Mouse (Mus musculus): ENCODE measurements around the gene Fasl.
A peak's percentile ranks its signal among the peaks of the same experiment; 100 is the strongest.

The Fasl gene

DNA sequence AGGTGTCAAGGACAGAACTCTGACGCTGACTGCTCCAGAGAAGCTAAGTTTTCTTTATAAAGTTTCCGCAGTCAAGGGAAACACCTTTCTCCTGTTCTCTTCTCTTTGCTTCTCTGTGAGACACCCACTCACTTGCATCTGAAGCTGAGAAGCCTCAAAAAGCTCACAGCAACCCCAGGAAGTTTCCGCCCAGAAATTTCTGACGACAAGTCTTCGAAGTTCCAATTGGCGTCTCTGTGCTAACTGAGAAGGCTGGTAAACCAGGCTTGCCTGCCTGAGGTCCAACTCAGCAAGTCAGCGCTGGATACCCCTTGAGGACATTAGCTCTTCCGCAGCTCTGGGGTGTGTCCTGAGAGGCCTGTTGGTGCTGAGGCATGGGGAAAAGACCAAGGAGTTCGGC is at the start of gene Fasl:
TSS of gene Fasl (minus strand) at position 157 of the 400 bp plus-strand sequence.
- no peak for DNase-seq (ENCODE audit: low spot score)

DNA sequence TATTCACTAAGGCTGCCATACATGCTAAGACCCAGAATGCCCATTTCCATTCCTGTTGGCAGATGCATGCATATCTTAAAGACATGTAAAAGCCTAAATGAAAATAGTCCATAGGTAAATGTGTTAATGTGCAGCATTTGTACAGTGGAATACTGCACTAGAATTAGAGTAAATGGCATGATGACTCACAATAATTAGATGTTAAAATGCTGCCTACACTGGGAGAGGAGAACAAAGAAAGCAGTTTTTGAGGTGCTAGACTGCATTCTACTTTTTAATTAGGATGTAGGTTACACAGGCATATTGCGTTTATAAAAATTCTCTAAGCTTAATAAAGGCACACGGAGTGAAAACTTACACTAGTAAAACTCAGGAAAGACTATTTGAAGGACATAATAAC is 38.4 kb upstream of the Fasl start:
- no peak for DNase-seq (ENCODE audit: low spot score)

GRCm38 (mm10) chr1:161809428-161809827 is 21.1 kb upstream of the Fasl start:
- DNase-seq (ENCODE audit: low spot score), result no peak

DNA sequence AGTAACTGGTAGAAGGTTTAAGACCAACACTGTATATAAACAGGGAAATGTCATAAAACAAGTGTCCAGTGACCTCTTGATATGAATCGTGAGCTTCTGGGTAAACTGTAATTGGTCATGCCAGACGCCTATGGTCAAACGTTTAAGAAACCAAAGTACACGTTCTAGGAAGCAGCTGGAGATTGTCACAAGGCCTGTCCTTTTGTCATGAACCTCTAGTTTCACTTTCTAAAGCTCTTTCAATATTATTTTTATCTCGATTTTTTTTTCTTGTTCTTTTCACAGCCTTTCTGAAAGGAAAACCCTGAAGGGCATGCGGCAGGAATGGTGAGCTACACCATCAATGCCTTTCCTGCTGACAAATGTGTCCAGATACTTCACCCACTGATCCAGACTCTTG is 20.7 kb upstream of the Fasl start:
- DNase-seq (ENCODE audit: low spot score), result no peak

- no peak for DNase-seq (ENCODE audit: low spot score)
Observed at GRCm38 (mm10) chr1:161804541-161804971, 16.3 kb upstream of the Fasl start.

DNA sequence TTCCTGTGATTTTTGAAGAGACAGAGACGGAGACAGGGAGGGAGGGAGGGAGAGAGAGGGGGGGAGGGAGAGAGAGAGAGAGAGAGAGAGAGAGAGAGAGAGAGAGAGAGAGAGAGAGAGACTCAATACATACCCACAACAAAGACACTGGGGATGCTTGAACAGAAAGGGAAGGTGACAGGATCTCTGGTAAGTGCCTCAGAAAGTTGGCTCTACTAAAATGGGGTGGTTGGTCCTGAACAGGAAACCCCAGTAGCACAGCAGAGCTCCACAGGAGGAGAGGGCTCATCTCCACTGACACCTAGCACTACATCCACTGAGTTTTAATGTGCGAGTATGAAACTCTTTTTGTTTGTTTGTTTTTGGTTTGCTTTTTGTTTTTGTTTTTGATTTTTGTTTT is 13.0 kb upstream of the Fasl start:
- no peak for DNase-seq (ENCODE audit: low spot score)

DNA sequence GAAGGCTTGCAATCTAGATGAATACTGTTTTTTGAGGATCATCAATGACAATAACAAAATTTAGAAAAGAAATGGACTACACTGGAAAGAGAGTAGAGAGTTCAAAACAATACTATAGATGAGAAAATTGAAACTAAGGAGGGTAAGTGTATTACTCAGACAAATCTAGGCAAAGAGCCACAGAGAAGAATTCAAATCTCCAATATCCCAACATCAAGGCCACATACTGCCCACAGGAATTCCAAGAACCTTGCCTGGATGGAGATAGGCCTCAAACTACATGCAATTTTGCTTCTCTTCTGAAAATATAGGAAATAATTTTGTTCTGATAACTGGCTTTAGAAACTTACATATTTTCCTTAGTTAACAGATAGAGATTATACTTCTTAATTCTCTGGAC is 12.0 kb upstream of the Fasl start:
- DNase-seq (ENCODE audit: low spot score), result no peak

GRCm38 (mm10) chr1:161799791-161800190 is 11.5 kb upstream of the Fasl start:
- no peak for DNase-seq (ENCODE audit: low spot score)

DNA sequence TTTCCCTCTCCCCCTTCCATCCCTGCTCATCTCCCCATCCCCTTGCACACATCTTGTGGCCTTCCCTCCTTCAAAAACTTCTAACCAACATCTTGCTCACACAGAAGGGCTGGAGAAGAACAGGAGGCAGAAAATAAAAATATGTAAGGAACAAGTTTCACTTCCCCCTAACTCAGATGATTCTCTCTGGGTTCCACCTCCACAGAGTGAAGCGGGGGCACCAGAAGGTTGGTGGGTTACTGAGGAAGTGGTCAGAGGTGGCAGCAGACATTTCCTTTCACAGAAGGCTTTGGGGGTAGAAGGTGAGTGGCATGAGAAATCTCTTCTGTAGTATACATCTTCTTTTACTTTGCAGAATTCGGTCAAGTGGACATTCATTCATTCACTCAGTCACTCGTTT is 10.6 kb upstream of the Fasl start:
- peak; percentile 18 for DNase-seq (ENCODE audit: low spot score)

DNA sequence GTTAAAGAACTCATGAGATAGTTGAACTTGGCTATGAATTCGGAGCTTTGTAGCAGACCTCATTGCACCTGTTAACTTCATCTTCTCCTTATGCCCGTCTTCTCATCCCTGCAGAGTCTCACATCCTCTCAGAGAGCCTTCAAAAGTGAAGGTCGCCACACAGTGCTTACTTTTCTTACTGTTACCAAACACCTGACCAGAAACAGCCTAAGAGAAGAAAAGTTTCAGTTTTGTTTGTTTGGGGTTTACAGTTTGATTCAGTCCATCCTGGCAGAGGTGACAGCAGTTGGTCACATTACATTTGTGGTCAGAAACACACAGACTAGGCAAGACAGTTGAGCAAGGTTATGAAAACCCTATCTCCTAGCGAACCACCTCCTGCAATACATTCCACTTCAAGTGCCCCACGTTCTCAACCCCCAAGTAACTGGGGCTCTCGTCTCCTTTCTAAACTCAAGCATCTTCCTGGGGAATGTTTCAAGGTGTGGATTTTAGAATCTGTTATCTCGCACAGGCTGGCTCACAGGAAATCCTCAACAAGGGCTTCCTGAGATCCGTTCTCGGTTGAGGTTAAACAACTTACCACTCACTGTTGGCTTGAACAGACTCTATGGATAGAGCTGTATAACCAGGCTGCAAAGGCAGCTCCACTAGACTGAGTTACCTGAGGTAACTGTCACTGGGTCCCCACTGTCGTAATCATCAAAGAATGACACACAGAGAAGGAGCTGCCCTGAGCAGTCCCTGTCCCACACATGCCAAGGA is 6.3 kb upstream of the Fasl start:
- no peak for DNase-seq (ENCODE audit: low spot score)

DNA sequence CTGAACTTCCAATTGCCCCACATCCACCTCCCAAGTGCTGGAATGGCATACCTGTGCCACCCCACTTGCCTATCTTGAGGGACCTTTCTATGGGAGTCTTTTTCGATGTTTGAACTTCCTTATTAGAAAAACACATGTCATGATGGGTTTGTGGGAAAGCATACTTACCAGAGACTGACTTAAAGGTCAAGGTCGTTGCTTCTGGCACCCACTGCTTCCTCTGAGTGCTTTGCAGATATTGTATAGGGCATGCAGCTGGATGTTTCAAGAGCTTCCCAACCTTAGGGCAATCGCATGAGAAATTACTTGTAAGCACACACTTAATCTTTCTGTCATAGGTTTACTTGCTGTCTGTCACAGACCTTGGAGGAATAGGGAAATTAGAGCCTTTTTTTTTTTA is 5.0 kb upstream of the Fasl start:
- no peak for DNase-seq (ENCODE audit: low spot score)

GRCm38 (mm10) chr1:161792687-161792969 is 4.3 kb upstream of the Fasl start:
- DNase-seq (ENCODE audit: low spot score), result no peak

- DNase-seq (ENCODE audit: low spot score), result no peak
Observed at GRCm38 (mm10) chr1:161791854-161792686, 3.8 kb upstream of the Fasl start.

GRCm38 (mm10) chr1:161782725-161783124 is 5.6 kb downstream of the Fasl start:
- no peak for DNase-seq (ENCODE audit: low spot score)

- DNase-seq (ENCODE audit: low spot score), result no peak
Observed at GRCm38 (mm10) chr1:161781594-161781993, 6.7 kb downstream of the Fasl start.

DNA sequence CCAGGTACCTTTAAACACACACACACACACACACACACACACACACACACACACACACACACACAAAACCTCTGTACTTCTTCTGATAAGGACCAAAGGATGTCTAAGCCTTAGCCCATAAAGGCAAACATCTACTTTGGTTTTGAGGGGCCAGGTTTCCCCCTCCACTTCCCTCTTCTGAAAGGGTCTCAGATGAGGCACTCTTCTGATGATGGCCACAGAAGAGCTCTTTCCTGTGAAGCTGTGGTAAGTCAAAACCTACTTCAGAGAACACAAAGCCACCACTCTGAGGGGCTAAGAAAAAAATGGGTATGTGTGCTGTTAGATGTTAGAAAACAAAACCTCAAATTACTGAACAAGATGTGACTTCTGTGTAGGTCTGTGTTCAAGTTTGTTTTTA is 9.2 kb downstream of the Fasl start:
- DNase-seq (ENCODE audit: low spot score), result peak; percentile 3

- no peak for DNase-seq (ENCODE audit: low spot score)
Observed at GRCm38 (mm10) chr1:161775151-161775550, 13.1 kb downstream of the Fasl start.

- DNase-seq (ENCODE audit: low spot score), result no peak
Observed at GRCm38 (mm10) chr1:161771293-161771692, 17.0 kb downstream of the Fasl start.

- no peak for DNase-seq (ENCODE audit: low spot score)
Observed at GRCm38 (mm10) chr1:161769329-161769728, 19.0 kb downstream of the Fasl start.

- no peak for DNase-seq (ENCODE audit: low spot score)
Observed at GRCm38 (mm10) chr1:161767101-161767524, 21.2 kb downstream of the Fasl start.

DNA sequence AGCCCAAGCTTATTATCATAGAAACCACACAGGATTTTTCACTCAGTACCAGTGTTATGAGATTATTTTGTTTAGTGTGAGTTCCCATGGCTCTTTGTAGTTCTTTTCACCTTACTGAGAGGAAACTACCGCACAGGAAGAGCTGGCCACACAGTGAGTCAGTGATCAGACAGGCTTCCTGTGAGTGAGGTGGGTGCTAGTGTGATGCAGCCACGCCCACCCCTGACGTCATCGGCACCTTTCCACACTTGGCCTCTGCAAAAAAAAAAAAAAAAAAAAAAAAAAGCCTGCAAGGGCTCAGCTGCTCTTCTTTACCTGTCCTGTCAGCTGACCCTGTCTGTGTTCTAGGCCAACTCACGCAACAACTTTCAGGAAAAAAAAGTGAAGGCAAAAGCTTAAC is 21.6 kb downstream of the Fasl start:
- peak; percentile 73 for DNase-seq (ENCODE audit: low spot score)

DNA sequence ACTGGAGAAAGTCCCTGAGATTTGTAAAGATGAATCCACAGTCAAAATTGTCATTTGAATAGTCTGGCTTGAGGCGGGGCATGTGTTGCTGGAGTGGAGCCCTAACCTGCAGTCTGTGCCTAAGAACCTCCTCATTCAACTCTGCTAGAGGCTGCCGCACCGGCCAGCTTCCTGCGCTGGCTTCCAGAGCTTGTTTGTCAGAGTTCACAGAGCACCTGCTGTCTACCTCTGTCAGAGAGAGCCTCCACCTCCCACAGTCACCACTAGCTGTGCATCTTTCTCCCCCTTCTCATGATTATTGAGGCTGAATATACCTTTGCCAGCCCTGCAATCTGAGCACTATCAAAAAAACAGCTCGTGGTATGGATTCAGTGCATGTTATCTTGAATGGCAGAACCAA is 22.4 kb downstream of the Fasl start:
- no peak for DNase-seq (ENCODE audit: low spot score)

DNA sequence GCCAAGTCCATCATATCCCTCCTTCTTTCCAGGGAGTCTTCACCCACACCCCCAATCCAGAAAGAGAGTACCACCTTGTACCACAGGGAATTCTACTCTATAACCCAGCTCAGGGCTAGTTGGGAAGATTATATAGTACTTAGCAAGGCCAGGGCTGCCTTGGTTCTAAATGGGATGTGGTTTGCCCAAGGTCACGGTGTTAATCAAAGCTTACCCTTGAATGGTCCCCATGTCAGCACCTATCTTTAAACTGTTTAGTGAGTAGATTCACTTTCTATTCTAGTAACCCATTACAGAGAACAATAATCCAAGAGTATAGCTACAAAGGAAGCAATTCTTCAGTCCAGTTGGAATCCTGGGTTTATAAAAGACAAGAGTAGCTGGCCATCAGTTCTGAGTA is 23.3 kb downstream of the Fasl start:
- no peak for DNase-seq (ENCODE audit: low spot score)

- no peak for DNase-seq (ENCODE audit: low spot score)
Observed at GRCm38 (mm10) chr1:161761556-161761955, 26.7 kb downstream of the Fasl start.
